Mouse (Mus musculus) MEL (cell line): ENCODE measurements at regions not wholly inside any gene's neighbourhood (a gene's known extent, or its start where the extent isn't known, plus 50 kb on each side); places are given as distances from the start of the nearest gene placed in this dataset.

Experiments
- DNase-seq: peaks from one replicate; pipeline ENCODE4 v3.0.0; 2011; ENCODE audit warnings: low read depth, low spot score
- H3K27ac ChIP-seq: 2 replicates; pipeline ENCODE4 v1.5.1; 2012; ENCODE audit warnings: low read depth, mild to moderate bottlenecking, control low read depth, low read length, moderate library complexity; ENCODE audit not compliant: control insufficient read depth
- H3K27me3 ChIP-seq, 2 experiments: fragments of 150-350 bp in 1 of 2; sonication (generic) in 1 of 2; 2 replicates each; pipeline ENCODE4 v1.6.1; 2012; ENCODE audit warnings: low read length in 2 of 2, mild to moderate bottlenecking in 2 of 2, improper control_type of control experiment in 1 of 2, moderate library complexity in 1 of 2; ENCODE audit not compliant: insufficient read depth in 2 of 2, control insufficient read depth in 1 of 2
- H3K36me3 ChIP-seq, 2 experiments: 2 replicates each; pipeline ENCODE4 v1.6.1; 2012 to 2014; ENCODE audit warnings: low read length in 2 of 2, improper control_type of control experiment in 1 of 2, inconsistent platforms in 1 of 2, mild to moderate bottlenecking in 1 of 2; ENCODE audit not compliant: insufficient read depth in 2 of 2, control insufficient read depth in 1 of 2
- H3K4me1 ChIP-seq, 2 experiments: fragments of 150-350 bp in 1 of 2; sonication (generic) in 1 of 2; 2 replicates each; pipeline ENCODE4 v1.6.1; 2012; ENCODE audit warnings: low read length in 2 of 2, improper control_type of control experiment in 1 of 2, mild to moderate bottlenecking in 1 of 2; ENCODE audit not compliant: insufficient read depth in 2 of 2, control insufficient read depth in 1 of 2
- H3K4me3 ChIP-seq, 2 experiments: fragments of 150-350 bp in 1 of 2; sonication (generic) in 1 of 2; 2 replicates each; pipeline ENCODE4 v1.5.1; 2012; ENCODE audit warnings: low read depth in 2 of 2, low read length in 2 of 2, mild to moderate bottlenecking in 2 of 2, moderate library complexity in 2 of 2, control low read depth in 1 of 2, improper control_type of control experiment in 1 of 2; ENCODE audit not compliant: control insufficient read depth in 1 of 2, insufficient read depth in 1 of 2
- H3K79me2 ChIP-seq: 2 replicates; pipeline ENCODE4 v1.6.1; 2012; ENCODE audit warnings: mild to moderate bottlenecking, low read length, moderate library complexity; ENCODE audit not compliant: control insufficient read depth, poor library complexity, insufficient read depth
- H3K9ac ChIP-seq: 2 replicates; pipeline ENCODE4 v1.6.1; 2012; ENCODE audit warnings: low read depth, mild to moderate bottlenecking, control low read depth, low read length, moderate library complexity; ENCODE audit not compliant: control insufficient read depth, poor library complexity, severe bottlenecking
- H3K9me3 ChIP-seq: fragments of 150-350 bp; sonication (generic); replicated peaks from 2 replicates; pipeline ENCODE4 v1.6.1; 2012; ENCODE audit warnings: mild to moderate bottlenecking, low read length, improper control_type of control experiment, moderate library complexity; ENCODE audit not compliant: insufficient read depth
- BHLHE40 ChIP-seq: IDR thresholded peaks from 2 replicates; pipeline ENCODE4 v1.6.1; 2012; ENCODE audit warnings: low read depth, mild to moderate bottlenecking, inconsistent platforms, low read length, improper control_type of control experiment, borderline replicate concordance
- CHD1 ChIP-seq: IDR thresholded peaks from 2 replicates; pipeline ENCODE4 v1.6.1; 2012; ENCODE audit warnings: low read depth, mild to moderate bottlenecking, inconsistent platforms, low read length, improper control_type of control experiment
- ELF1 ChIP-seq: IDR thresholded peaks from 2 replicates; pipeline ENCODE4 v1.6.1; 2014; ENCODE audit warnings: low read depth, mild to moderate bottlenecking, inconsistent platforms, low read length, improper control_type of control experiment, moderate library complexity
- EP300 ChIP-seq, 2 experiments: IDR thresholded peaks; 2 replicates each; pipeline ENCODE4 v1.6.1; 2011; ENCODE audit warnings: improper control_type of control experiment in 2 of 2, low read length in 2 of 2, low read depth in 1 of 2, mild to moderate bottlenecking in 1 of 2
- ETS1 ChIP-seq: IDR thresholded peaks from 2 replicates; pipeline ENCODE4 v1.6.1; 2012; ENCODE audit warnings: low read depth, mild to moderate bottlenecking, inconsistent platforms, low read length, improper control_type of control experiment, moderate library complexity
- GABPA ChIP-seq: IDR thresholded peaks from 2 replicates; pipeline ENCODE4 v1.6.1; 2012; ENCODE audit warnings: low read depth, mild to moderate bottlenecking, inconsistent platforms, low read length, improper control_type of control experiment, moderate library complexity
- JUND ChIP-seq: IDR thresholded peaks from 2 replicates; pipeline ENCODE4 v1.6.1; 2011; ENCODE audit warnings: low read depth, mild to moderate bottlenecking, improper control_type of control experiment, low read length
- MXI1 ChIP-seq: IDR thresholded peaks from 2 replicates; pipeline ENCODE4 v1.6.1; 2011; ENCODE audit warnings: mild to moderate bottlenecking, low read depth, low read length, improper control_type of control experiment
- MYB ChIP-seq: IDR thresholded peaks from 2 replicates; pipeline ENCODE4 v1.6.1; 2011; ENCODE audit warnings: mild to moderate bottlenecking, low read depth, low read length, improper control_type of control experiment
- MYC ChIP-seq: IDR thresholded peaks from 2 replicates; pipeline ENCODE4 v1.6.1; 2011; ENCODE audit warnings: low read depth, mild to moderate bottlenecking, low read length, improper control_type of control experiment, moderate library complexity
- NRF1 ChIP-seq: IDR thresholded peaks from 2 replicates; pipeline ENCODE4 v1.6.1; 2014; ENCODE audit warnings: low read depth, mild to moderate bottlenecking, inconsistent platforms, low read length, improper control_type of control experiment, moderate library complexity; ENCODE audit not compliant: poor library complexity, insufficient read depth, severe bottlenecking
- POLR2AphosphoS2 ChIP-seq: IDR thresholded peaks from 2 replicates; pipeline ENCODE4 v1.6.1; 2011; ENCODE audit warnings: low read length, improper control_type of control experiment
- RAD21 ChIP-seq: IDR thresholded peaks from 2 replicates; pipeline ENCODE4 v1.6.1; 2011; ENCODE audit warnings: mild to moderate bottlenecking, low read depth, low read length, improper control_type of control experiment
- RCOR1 ChIP-seq: IDR thresholded peaks from 2 replicates; pipeline ENCODE4 v1.6.1; 2012; ENCODE audit warnings: low read depth, mild to moderate bottlenecking, inconsistent platforms, low read length, improper control_type of control experiment
- TBP ChIP-seq: IDR thresholded peaks from 2 replicates; pipeline ENCODE4 v1.8.0; 2011; ENCODE audit warnings: low read depth, low read length, improper control_type of control experiment
- TCF12 ChIP-seq: IDR thresholded peaks from 2 replicates; pipeline ENCODE4 v1.6.1; 2014; ENCODE audit warnings: low read depth, mild to moderate bottlenecking, inconsistent platforms, low read length, improper control_type of control experiment, moderate library complexity
- USF1 ChIP-seq: IDR thresholded peaks from 2 replicates; pipeline ENCODE4 v1.6.1; 2014; ENCODE audit warnings: low read depth, mild to moderate bottlenecking, inconsistent platforms, low read length, improper control_type of control experiment, moderate library complexity
- USF2 ChIP-seq, 2 experiments: IDR thresholded peaks; 2 replicates each; pipeline ENCODE4 v1.6.1; 2011 to 2012; ENCODE audit warnings: improper control_type of control experiment in 2 of 2, low read length in 2 of 2, borderline replicate concordance in 1 of 2, inconsistent platforms in 1 of 2, low read depth in 1 of 2, mild to moderate bottlenecking in 1 of 2; ENCODE audit not compliant: insufficient read depth in 1 of 2
- ZC3H11A ChIP-seq: IDR thresholded peaks from 2 replicates; pipeline ENCODE4 v1.6.1; 2012; ENCODE audit warnings: low read depth, mild to moderate bottlenecking, inconsistent platforms, low read length, improper control_type of control experiment
- ZMIZ1 ChIP-seq: IDR thresholded peaks from 2 replicates; pipeline ENCODE4 v1.6.1; 2012; ENCODE audit warnings: low read depth, mild to moderate bottlenecking, inconsistent platforms, low read length, improper control_type of control experiment, moderate library complexity
- ZNF384 ChIP-seq: IDR thresholded peaks from 2 replicates; pipeline ENCODE4 v1.6.1; 2012; ENCODE audit warnings: low read depth, mild to moderate bottlenecking, inconsistent platforms, low read length, improper control_type of control experiment

DNA sequence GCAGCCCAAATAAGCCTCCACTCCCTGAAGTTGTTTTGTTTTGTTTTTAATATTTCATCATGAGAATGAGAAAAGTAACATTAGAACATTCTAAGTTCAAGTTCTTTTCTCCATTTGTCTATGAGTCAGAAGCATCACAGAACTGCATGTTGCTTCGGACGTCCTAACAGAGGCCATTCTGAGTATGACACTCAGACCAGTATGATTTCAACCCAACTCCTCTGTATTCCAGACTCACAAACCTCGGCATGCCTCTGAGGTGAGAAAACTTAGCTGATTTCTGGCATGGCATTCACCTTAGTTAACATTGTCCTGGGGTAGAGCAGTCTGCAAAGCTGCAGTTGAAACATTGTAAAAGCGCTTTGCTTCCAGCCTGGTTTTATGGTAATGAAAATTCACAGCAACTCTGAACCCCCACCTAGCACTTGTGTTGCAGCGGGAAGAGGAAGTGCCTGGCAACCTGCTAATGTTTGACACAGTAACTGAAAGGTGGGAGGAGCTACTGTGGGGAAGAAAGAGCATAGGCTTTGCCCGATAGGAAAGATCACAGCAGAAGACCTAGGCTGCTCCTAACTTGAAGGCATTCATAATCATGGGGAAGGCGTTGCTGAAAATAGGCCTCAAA lies 104.8 kb upstream of the Irs2 start:
- peak; percentile 69 for DNase-seq
- no peaks in the 10 kb centered on the region; a peak in 1 of 4 replicates for H3K27me3 ChIP-seq

DNA sequence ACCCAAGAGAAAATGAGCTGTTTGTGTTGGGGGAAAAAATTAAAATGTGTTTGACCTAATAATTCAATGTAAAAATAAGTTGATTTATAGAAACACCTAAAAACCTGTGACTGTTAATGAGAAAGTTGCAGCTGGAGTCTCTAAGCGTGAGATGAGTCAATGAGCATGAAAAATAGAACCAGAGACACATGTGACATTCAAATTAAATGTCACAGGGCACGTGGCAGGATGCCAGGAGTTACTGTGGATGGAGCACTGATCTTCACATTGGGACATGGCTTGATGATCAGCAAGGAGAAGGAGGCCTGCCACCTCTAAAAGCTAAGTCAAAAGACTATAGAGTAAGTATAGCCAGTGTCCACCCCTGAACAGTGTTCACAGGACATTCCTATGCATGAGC lies 103.7 kb upstream of the Irs2 start:
- no peak overlapping the region for H3K9ac ChIP-seq
- H3K27ac ChIP-seq: no peak overlapping the region
- H3K27me3 ChIP-seq: no peaks in the 10 kb centered on the region; a peak in 1 of 4 replicates
- no peaks in the 10 kb centered on the region for H3K9me3 ChIP-seq
- TF ChIP-seq TCF12 (no peak), EP300 (IDR thresholded peaks at IDR 0.05; ENCODE audit: low read depth in 1 of 2, low read length in 2 of 2) (no peak), MXI1 (no peak), GABPA (no peak), ELF1 (no peak), NRF1 (no peak), JUND (no peak)
- no peaks in the 10 kb centered on the region for H3K79me2 ChIP-seq
- H3K4me1 ChIP-seq: 0 out of 4 replicates have a peak, but pooled peaks cover 0 to 5% of the 10 kb centered on the region in 2 experiments
- no peak for DNase-seq
- no peaks in the 10 kb centered on the region; a peak in 1 of 4 replicates for H3K36me3 ChIP-seq
- H3K4me3 ChIP-seq: no peak overlapping the region

More for the DNA sequence above, 104.8 kb upstream of the Irs2 start:
- Histone ChIP-seq H3K36me3 (no peaks in the 10 kb centered on the region; a peak in 1 of 4 replicates), H3K9ac (no peak overlapping the region), H3K9me3 (no peaks in the 10 kb centered on the region), H3K27ac (no peak overlapping the region), H3K79me2 (no peaks in the 10 kb centered on the region), H3K4me1 (0 out of 4 replicates have a peak, but pooled peaks cover 0 to 5% of the 10 kb centered on the region in 2 experiments), H3K4me3 (0 out of 4 replicates have a peak overlapping the region, but pooled peaks of 1 of the 2 experiments have one; percentile 17)
- TF ChIP-seq ZNF384 (no peak), RCOR1 (no peak)

DNA sequence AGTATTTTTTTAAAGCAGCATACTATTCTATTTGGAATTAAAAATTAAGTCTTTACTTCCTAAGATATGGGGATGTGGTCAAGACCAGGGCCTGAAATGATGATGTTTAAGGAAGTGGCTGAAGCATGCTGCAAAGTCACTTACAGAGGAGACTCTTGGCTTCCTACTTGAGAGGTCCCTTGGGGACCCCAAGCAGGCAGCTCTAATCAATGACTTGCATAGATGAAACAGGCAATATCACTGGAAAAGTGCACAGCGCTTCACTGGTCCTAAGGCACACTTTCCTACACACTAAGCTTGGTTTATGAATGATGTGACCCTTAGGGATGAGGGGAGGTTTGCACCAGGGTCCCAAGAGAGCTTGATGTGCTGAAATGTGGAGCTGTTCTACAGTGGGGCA lies 99.2 kb upstream of the Irs2 start:
- TF ChIP-seq POLR2AphosphoS2: no peak
- TF ChIP-seq RAD21: no peak
- TF ChIP-seq CHD1: no peak
- no peak for TF ChIP-seq MYB
- no peak for TF ChIP-seq ZMIZ1
- no peak for TF ChIP-seq MYC
- no peak for TF ChIP-seq ZC3H11A
- TF ChIP-seq ETS1: no peak
- no peak for TF ChIP-seq USF2 (IDR thresholded peaks at IDR 0.05; ENCODE audit: borderline replicate concordance in 1 of 2, insufficient read depth in 1 of 2, low read depth in 1 of 2, low read length in 2 of 2)
- TF ChIP-seq TCF12: no peak
- TF ChIP-seq BHLHE40: no peak
- no peak for TF ChIP-seq NRF1
- TF ChIP-seq TBP: no peak
- TF ChIP-seq ZNF384: no peak
- no peak for TF ChIP-seq USF1
- no peaks in the 10 kb centered on the region for H3K4me1 ChIP-seq
- H3K36me3 ChIP-seq: no peaks in the 10 kb centered on the region
- H3K27me3 ChIP-seq: no peaks in the 10 kb centered on the region; a peak in 1 of 4 replicates
- H3K79me2 ChIP-seq: no peaks in the 10 kb centered on the region
- H3K9ac ChIP-seq: no peak overlapping the region
- H3K4me3 ChIP-seq: no peak overlapping the region
- H3K9me3 ChIP-seq: no peaks in the 10 kb centered on the region
- no peak overlapping the region for H3K27ac ChIP-seq
- no peak for DNase-seq
